ENCODE assay signal across 8 mouse cellular contexts in the genomic region with DNA sequence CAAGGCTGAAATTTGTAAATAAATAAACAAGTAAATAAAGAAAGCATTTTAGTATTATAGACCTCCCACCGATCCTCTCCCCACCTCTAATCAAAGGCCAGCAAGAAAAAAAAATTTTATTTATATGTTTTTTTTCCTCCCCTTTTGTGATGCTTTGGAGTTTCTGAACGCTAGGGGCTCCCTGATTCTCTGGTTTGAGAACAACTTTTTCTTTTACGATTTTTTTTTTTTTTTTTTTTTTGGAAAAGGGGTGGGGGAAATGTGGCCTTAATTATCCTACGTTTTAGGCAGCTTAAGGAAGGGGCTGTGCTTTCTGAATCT. TPM values are rescaled to one million over a fixed set of nuclear protein-coding genes. Genes with fewer than 3 reads are reported as not detected.
DNase-seq lines count a peak whose midpoint lies in the region; ATAC-seq and TF ChIP-seq lines count a peak whose summit lies in the region.

No protein-coding gene starts in this region.

- peak overlapping the region; percentile 71 for H3K4me2 ChIP-seq in lung, postnatal 0 days (replicated peaks; ENCODE audit: low read depth, low read length)
- H3K4me2 ChIP-seq in forebrain, embryonic 13.5 days, result peak overlapping the region; percentile 80
- H3K4me2 ChIP-seq in limb, embryonic 14.5 days (replicated peaks; ENCODE audit: low read depth, low read length, severe bottlenecking), result peak overlapping the region; percentile 68; the same call in 1 of the 2 replicates

- no peak for DNase-seq in lung, postnatal 0 days (ENCODE audit: low spot score)
- DNase-seq in lung, postnatal 14 days, result no peak
- no peak for DNase-seq in limb, embryonic 14.5 days (ENCODE audit: low spot score)
- peak; percentile 61 for DNase-seq in splenic B cell, adult 2 months (ENCODE audit: low read depth, low spot score)
- no peak for DNase-seq in Muller cell, postnatal 12 days (ENCODE audit: inconsistent ontology term)
- no peak for DNase-seq in kidney, adult 9 months

- TF ChIP-seq EP300 in lung, postnatal 0 days (IDR thresholded peaks at IDR 0.05), result peak; percentile 76; the same call in 1 of the 2 replicates

- peak overlapping the region; percentile 84 for H3K4me3 ChIP-seq in lung, postnatal 0 days (ENCODE audit: low read depth, low read length)
- peak overlapping the region; percentile 89 for H3K4me3 ChIP-seq in forebrain, embryonic 13.5 days
- peak overlapping the region; percentile 91 for H3K4me3 ChIP-seq in limb, embryonic 14.5 days (replicated peaks; ENCODE audit: low read length)

- H3K36me3 ChIP-seq in lung, postnatal 0 days (ENCODE audit: insufficient read depth, low read length), result 0 out of 2 replicates have a peak, but pooled peaks cover 6% of the 10 kb centered on the region
- peaks cover 7% of the 10 kb centered on the region; the same call in 1 of the 2 replicates for H3K36me3 ChIP-seq in forebrain, embryonic 13.5 days (ENCODE audit: poor library complexity, severe bottlenecking)
- H3K36me3 ChIP-seq in limb, embryonic 14.5 days (ENCODE audit: control insufficient read depth, insufficient read depth, low read length), result peaks cover 9% of the 10 kb centered on the region
- 0 out of 2 replicates have a peak, but pooled peaks cover 2% of the 10 kb centered on the region for H3K36me3 ChIP-seq in splenic B cell, adult 2 months (ENCODE audit: control insufficient read depth, insufficient read depth, low read length, poor library complexity, severe bottlenecking)

- no peaks in the 10 kb centered on the region; the same call in 1 of the 2 replicates for H3K4me1 ChIP-seq in lung, postnatal 0 days (ENCODE audit: insufficient read depth, low read depth, low read length)
- H3K4me1 ChIP-seq in forebrain, embryonic 13.5 days, result peaks cover 35% of the 10 kb centered on the region
- peaks cover 17% of the 10 kb centered on the region for H3K4me1 ChIP-seq in limb, embryonic 14.5 days (ENCODE audit: control insufficient read depth, insufficient read depth, low read length)

- peak overlapping the region; percentile 92 for H3K27ac ChIP-seq in lung, postnatal 0 days (ENCODE audit: low read length)
- peak overlapping the region; percentile 93 for H3K27ac ChIP-seq in forebrain, embryonic 13.5 days
- H3K27ac ChIP-seq in limb, embryonic 14.5 days (replicated peaks; ENCODE audit: low read depth, low read length), result no peak overlapping the region

- H3K27me3 ChIP-seq in lung, postnatal 0 days (replicated peaks; ENCODE audit: insufficient read depth, low read length), result no peaks in the 10 kb centered on the region
- no peaks in the 10 kb centered on the region for H3K27me3 ChIP-seq in forebrain, embryonic 13.5 days
- H3K27me3 ChIP-seq in limb, embryonic 14.5 days (ENCODE audit: control insufficient read depth, insufficient read depth, low read length), result no peaks in the 10 kb centered on the region
- H3K27me3 ChIP-seq in splenic B cell, adult 2 months (ENCODE audit: control insufficient read depth, insufficient read depth, low read length, poor library complexity, severe bottlenecking), result no peaks in the 10 kb centered on the region

- WGBS in lung, postnatal 0 days, result 0% methylated on average over 4 of the region's 4 CpGs
- WGBS in forebrain, embryonic 13.5 days, result under 1% methylated on average over 4 of the region's 4 CpGs
- WGBS in limb, embryonic 14.5 days, result under 1% methylated on average over 4 of the region's 4 CpGs

- no peak for ATAC-seq in lung, postnatal 0 days
- ATAC-seq in forebrain, embryonic 13.5 days, result no peak
- ATAC-seq in limb, embryonic 14.5 days (ENCODE audit: low FRiP score, low read depth), result no peak
- ATAC-seq in erythroid progenitor cell, adult 5-6 weeks (replicated peaks; ENCODE audit: low FRiP score, poor library complexity, severe bottlenecking), result no peak

- TF ChIP-seq CTCF in lung, postnatal 0 days (IDR thresholded peaks at IDR 0.05), result peak; percentile 55

- H3K9me3 ChIP-seq in lung, postnatal 0 days (ENCODE audit: low read length), result no peaks in the 10 kb centered on the region
- no peaks in the 10 kb centered on the region for H3K9me3 ChIP-seq in forebrain, embryonic 13.5 days (replicated peaks)
- H3K9me3 ChIP-seq in limb, embryonic 14.5 days (ENCODE audit: control insufficient read depth, low read length), result no peaks in the 10 kb centered on the region

- no peak overlapping the region for H3K9ac ChIP-seq in lung, postnatal 0 days (replicated peaks; ENCODE audit: low read depth)
- H3K9ac ChIP-seq in forebrain, embryonic 13.5 days, result peak overlapping the region; percentile 97; the same call in 1 of the 2 replicates
- peak overlapping the region; percentile 97; the same call in 1 of the 2 replicates for H3K9ac ChIP-seq in limb, embryonic 14.5 days (ENCODE audit: low read depth, low read length, severe bottlenecking)

- TF ChIP-seq POLR2A in limb, embryonic 14.5 days (IDR thresholded peaks at IDR 0.05; ENCODE audit: borderline replicate concordance, extremely low read depth, insufficient read depth, insufficient read length), result no peak

RNA-seq across cellular contexts. Expression of a gene that starts 0.2 kb away (rescaled TPM):
- 134 and 140 TPM in 2 replicates for polyA plus RNA-seq in lung, postnatal 0 days (2015; fragmentation: Nextera tagmentation; extraction: Ambion mirVana)
- polyA plus RNA-seq in forebrain, embryonic 13.5 days (2015; fragmentation: Nextera tagmentation; extraction: Ambion mirVana), result 85.7 and 87.9 TPM in 2 replicates
- 112 and 124 TPM in 2 replicates for polyA plus RNA-seq in limb, embryonic 14.5 days (2012; rRNA removed)
- polyA plus RNA-seq in limb, embryonic 14.5 days (2014; fragmentation: Nextera tagmentation; extraction: Ambion mirVana), result 117 and 130 TPM in 2 replicates
- 0.84 and 3.2 TPM in 2 replicates for total RNA-seq in erythroid progenitor cell, adult 5-6 weeks (2015; ENCODE audit: low replicate concordance)
- total RNA-seq in erythroid progenitor cell, adult 5-6 weeks (2017; ENCODE audit: low replicate concordance), result 0.08 and 0.64 TPM in 2 replicates

RNA-seq across cellular contexts. Expression of a gene that starts 47.2 kb away (rescaled TPM):
- polyA plus RNA-seq in lung, postnatal 0 days (2015; fragmentation: Nextera tagmentation; extraction: Ambion mirVana), result 2.3 and 2.6 TPM in 2 replicates
- polyA plus RNA-seq in forebrain, embryonic 13.5 days (2015; fragmentation: Nextera tagmentation; extraction: Ambion mirVana), result 6.2 and 7.1 TPM in 2 replicates
- 1.1 and 1.2 TPM in 2 replicates for polyA plus RNA-seq in limb, embryonic 14.5 days (2012; rRNA removed)
- polyA plus RNA-seq in limb, embryonic 14.5 days (2014; fragmentation: Nextera tagmentation; extraction: Ambion mirVana), result 1.2 and 1.7 TPM in 2 replicates
- not detected in 2 replicates for total RNA-seq in erythroid progenitor cell, adult 5-6 weeks (2015; ENCODE audit: low replicate concordance)
- not detected in 2 replicates for total RNA-seq in erythroid progenitor cell, adult 5-6 weeks (2017; ENCODE audit: low replicate concordance)
